Mouse (Mus musculus) heart, adult 2 months (tissue): ENCODE data around the gene Kirrel.

Source experiments
- CTCF ChIP-seq: fragments of 200-600 bp; IDR thresholded peaks from 2 replicates; pipeline ENCODE4 v1.8.1; 2022; ENCODE audit warnings: antibody characterized with exemption, mild to moderate bottlenecking, moderate library complexity
- EP300 ChIP-seq: fragments of 200-500 bp; IDR thresholded peaks from 2 replicates; pipeline ENCODE4 v1.6.1; 2011; ENCODE audit warnings: low read depth, low read length, control low read depth; ENCODE audit not compliant: insufficient read depth
- POLR2A ChIP-seq: fragments of 200-500 bp; IDR thresholded peaks from 2 replicates; pipeline ENCODE4 v1.6.1; 2011; ENCODE audit warnings: mild to moderate bottlenecking, low read depth, low read length, control low read depth; ENCODE audit not compliant: insufficient read depth

DNA sequence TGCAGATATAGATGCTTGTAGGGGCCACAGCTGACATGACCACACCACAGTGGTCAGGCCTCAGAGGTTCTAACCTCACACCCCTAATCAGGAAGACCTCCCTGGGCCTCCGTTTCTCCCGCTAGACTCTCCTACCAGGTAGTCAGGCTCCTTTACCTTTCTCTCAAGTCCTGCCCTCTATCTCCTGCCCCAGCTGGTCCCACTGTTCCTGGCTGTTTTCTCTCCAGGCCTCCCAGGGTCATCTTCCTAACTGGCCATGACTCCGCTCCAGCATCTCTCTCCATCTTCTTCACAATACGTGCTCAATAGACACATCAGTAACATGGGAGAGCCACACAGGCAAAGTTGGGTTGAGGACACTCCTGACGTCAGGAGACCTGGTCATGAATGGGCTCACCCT is 12.9 kb downstream of the Kirrel start:
- no peak for TF ChIP-seq CTCF
- no peak for TF ChIP-seq POLR2A
- no peak for TF ChIP-seq EP300
